Mouse (Mus musculus) mouse embryonic stem cell (cell line): ENCODE measurements at regions not wholly inside any gene's neighbourhood (a gene's known extent, or its start where the extent isn't known, plus 50 kb on each side); places are given as distances from the start of the nearest gene placed in this dataset.

Source experiments
- in situ Hi-C, 2 experiments: fragments of 300-500 bp; cut with MboI; formaldehyde crosslinking; loops; 1 replicate in 1 of 2; 3 replicates in 1 of 2; pipeline ENCODE4 v1.14.3; 2019 to 2020; ENCODE audit warnings: low sequenced_read_pairs in 2 of 2, low pct_unique_long_range_greater_than_20kb in 1 of 2, mixed read lengths in 1 of 2; ENCODE audit not compliant: unreplicated experiment in 1 of 2

GRCm38 (mm10) chr9:56547291-56547977 is 129.0 kb downstream of the Hmg20a start:
- in situ Hi-C loops: no loop called here

- in situ Hi-C loops: loop anchor here (10.0 to 25.0 kb wide), 2 partner anchors 335 to 337 kb away; no protein-coding TSS in a partner anchor
These were observed 131.4 kb downstream of the Hmg20a start for GRCm38 (mm10) chr9:56549774-56550173.

- in situ Hi-C loops: loop anchor here (10.0 to 25.0 kb wide), 2 partner anchors 335 to 338 kb away; no protein-coding TSS in a partner anchor
These were observed 131.8 kb downstream of the Hmg20a start for GRCm38 (mm10) chr9:56550178-56550577.

- in situ Hi-C loops: loop anchor here (10.0 to 25.0 kb wide), 2 partner anchors 337 to 339 kb away; no protein-coding TSS in a partner anchor
These were observed 133.2 kb downstream of the Hmg20a start for GRCm38 (mm10) chr9:56551376-56552186.

DNA sequence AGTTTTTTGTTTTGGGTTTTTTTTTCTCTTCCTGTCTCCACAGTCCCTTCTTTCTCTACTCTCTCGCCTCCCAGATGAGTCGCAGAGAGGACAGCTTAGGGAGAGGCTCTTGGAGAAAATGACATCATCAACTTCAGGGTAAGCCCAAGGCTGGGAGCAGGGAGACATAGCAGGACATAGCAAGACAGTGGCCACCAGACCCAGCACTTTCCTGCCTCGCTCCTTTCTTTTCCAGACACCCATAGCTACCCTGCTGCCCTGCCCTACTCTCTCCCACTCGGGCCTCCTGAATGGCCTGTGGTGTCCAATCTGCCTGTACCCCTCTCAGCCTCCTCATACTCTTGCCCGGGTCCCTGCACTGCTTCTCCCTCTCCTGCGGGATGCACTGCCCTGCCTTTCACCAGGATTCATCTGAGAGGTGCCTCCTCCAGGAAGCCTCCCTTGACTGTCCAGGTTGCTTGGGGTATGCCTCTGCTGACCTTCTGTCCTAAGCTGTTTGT is 133.8 kb downstream of the Hmg20a start:
- in situ Hi-C loops: loop anchor here (10.0 to 25.0 kb wide), 2 partner anchors 337 to 340 kb away; no protein-coding TSS in a partner anchor

DNA sequence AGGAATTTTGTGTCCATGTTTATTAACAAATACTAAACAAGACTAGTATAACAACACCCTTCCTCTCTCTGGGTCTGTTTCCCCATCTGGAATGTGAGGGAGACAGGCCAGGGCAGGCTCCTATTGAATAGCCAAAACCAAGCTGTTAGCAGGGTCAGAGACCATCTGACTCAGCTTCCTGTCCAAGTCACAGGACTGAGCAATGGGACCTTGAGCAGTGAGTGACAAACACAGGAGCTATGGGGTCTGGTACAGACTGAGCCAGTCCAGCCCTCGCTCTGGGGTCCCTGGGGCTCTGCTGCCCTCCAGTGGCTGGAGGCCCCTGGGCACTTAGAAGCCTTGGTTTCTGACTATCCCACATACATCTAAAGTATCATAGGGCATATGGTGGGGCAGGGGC is 134.4 kb downstream of the Hmg20a start:
- in situ Hi-C loops: loop anchor here (10.0 to 25.0 kb wide), 2 partner anchors 338 to 340 kb away; no protein-coding TSS in a partner anchor

GRCm38 (mm10) chr9:56553626-56554025 is 135.2 kb downstream of the Hmg20a start:
- in situ Hi-C loops: loop anchor here (10.0 to 25.0 kb wide), 2 partner anchors 339 to 341 kb away; no protein-coding TSS in a partner anchor

DNA sequence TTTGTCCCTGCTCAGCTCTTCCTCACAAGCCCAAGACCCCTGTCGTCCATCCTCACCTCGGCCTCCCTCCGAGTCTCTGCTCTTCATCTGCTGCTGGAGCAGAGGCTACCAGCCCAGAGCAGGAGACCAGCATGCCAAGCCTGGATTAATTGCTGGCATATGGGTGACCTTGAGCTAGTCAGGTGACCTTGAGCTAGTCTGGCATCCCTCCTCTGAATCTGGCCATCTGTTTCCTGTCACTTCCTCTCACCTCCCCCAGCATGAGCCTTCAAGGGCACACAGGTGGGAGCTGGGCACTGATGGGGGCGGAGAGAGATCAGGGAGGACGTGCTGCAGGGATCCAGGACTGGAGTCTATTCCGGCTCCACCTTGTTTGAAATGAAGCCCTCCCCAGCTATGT is 135.7 kb downstream of the Hmg20a start:
- in situ Hi-C loops: loop anchor here (10.0 to 25.0 kb wide), 2 partner anchors 339 to 342 kb away; no protein-coding TSS in a partner anchor

- in situ Hi-C loops: loop anchor here (10.0 to 25.0 kb wide), 2 partner anchors 345 to 347 kb away; no protein-coding TSS in a partner anchor
These were observed 141.3 kb downstream of the Hmg20a start for GRCm38 (mm10) chr9:56559618-56560144.

GRCm38 (mm10) chr9:56562440-56562839 is 144.0 kb downstream of the Hmg20a start:
- in situ Hi-C loops: loop anchor here in 1 of 2 experiments (25.0 kb wide), 1 partner anchor 350 kb away; no protein-coding TSS in a partner anchor

DNA sequence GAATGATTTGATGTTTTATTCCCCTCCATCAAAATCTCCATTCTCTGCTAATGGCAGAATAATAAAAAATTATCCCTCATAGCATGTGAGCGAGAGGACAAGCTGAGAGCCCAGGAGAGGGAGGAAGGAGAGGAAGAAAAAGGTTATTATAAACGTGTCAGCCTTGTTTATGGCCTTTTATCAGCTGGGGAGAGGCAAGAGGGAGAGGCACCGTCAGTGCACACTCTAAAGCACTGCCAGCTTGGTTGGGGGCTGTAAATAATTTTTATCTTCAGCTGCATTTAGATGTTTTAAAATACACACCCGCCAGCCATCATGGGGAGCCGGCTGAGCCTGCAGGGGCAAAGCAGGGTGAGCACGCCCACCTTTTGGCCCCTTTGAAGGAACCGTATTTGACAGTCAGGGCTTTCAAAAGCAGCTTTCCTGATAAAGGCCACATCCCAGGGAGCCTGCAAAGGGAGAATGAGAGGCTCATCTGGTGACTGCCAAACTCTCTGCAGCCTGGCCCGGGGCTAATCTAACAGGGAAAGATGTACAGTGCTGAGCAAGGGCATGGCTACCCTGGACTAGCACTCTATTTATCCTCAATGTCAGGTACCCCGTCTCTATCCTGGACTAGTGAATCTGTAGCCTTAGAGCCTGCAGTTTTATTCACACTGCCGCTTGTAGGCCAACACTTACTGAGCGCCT is 145.8 kb downstream of the Hmg20a start:
- in situ Hi-C loops: loop anchor here in 1 of 2 experiments (25.0 kb wide), 1 partner anchor 352 kb away; no protein-coding TSS in a partner anchor
